Mouse (Mus musculus) midbrain, postnatal 0 days (tissue): ENCODE data around the gene Actr1a. TPM values are rescaled to one million over a fixed set of nuclear protein-coding genes. Genes with fewer than 3 reads are reported as not detected.

Source experiments
- ATAC-seq: fragments of 200-750 bp; cut with Nextera tagmentation; 2 replicates; pipeline ENCODE4 v1.8.0; 2017; ENCODE audit warnings: moderate number of reproducible peaks, mild to moderate bottlenecking, moderate TSS enrichment, moderate library complexity; ENCODE audit not compliant: low FRiP score
- DNase-seq: peaks from one replicate; pipeline ENCODE4 v3.0.0-alpha.2; 2015; ENCODE audit warnings: low spot score
- H3K27ac ChIP-seq: fragments of 300-500 bp; sonication (generic); 2 replicates; pipeline ENCODE4 v1.5.1; 2014; ENCODE audit warnings: low read depth, mild to moderate bottlenecking, low read length, mixed read lengths
- H3K27me3 ChIP-seq: fragments of 300-500 bp; sonication (generic); 2 replicates; pipeline ENCODE4 v1.6.1; 2014; ENCODE audit warnings: low read length, control low read depth, mixed read lengths; ENCODE audit not compliant: insufficient read depth
- H3K36me3 ChIP-seq: fragments of 300-500 bp; sonication (generic); 2 replicates; pipeline ENCODE4 v1.6.1; 2014; ENCODE audit warnings: low read length, control low read depth, mixed read lengths; ENCODE audit not compliant: insufficient read depth
- H3K4me1 ChIP-seq: fragments of 300-500 bp; sonication (generic); 2 replicates; pipeline ENCODE4 v1.6.1; 2014; ENCODE audit warnings: mild to moderate bottlenecking, control low read depth, antibody characterized with exemption, low read length, mixed read lengths; ENCODE audit not compliant: insufficient read depth
- H3K4me2 ChIP-seq: fragments of 300-500 bp; sonication (generic); 2 replicates; pipeline ENCODE4 v1.6.1; 2014; ENCODE audit warnings: low read depth, mild to moderate bottlenecking, low read length, mixed read lengths; ENCODE audit not compliant: poor library complexity, severe bottlenecking
- H3K4me3 ChIP-seq: fragments of 300-500 bp; sonication (generic); 2 replicates; pipeline ENCODE4 v1.5.1; 2014; ENCODE audit warnings: low read depth, mild to moderate bottlenecking, low read length, moderate library complexity
- H3K9ac ChIP-seq: fragments of 300-500 bp; sonication (generic); replicated peaks from 2 replicates; pipeline ENCODE4 v1.6.1; 2014; ENCODE audit warnings: mild to moderate bottlenecking, low read length, moderate library complexity, mixed read lengths; ENCODE audit not compliant: poor library complexity, severe bottlenecking
- H3K9me3 ChIP-seq: fragments of 300-500 bp; sonication (generic); 2 replicates; pipeline ENCODE4 v1.6.1; 2016; ENCODE audit warnings: low read length, control low read depth
- CTCF ChIP-seq: IDR thresholded peaks from 2 replicates; pipeline ENCODE4 v1.5.1; 2016; ENCODE audit warnings: antibody characterized with exemption, mild to moderate bottlenecking
- WGBS: fragments of 180-500 bp; shearing (Covaris S2); extraction: QIAGEN DNeasy Blood & Tissue Kit; methylation state at CpG from one replicate; pipeline ENCODE4 v1.1.7; 2014; 5-methylcytosine and 5-hydroxymethylcytosine counted together
- polyA plus RNA-seq: library from polyadenylated mRNA; unstranded; fragments of >200 nt; fragmentation: Nextera tagmentation; extraction: Ambion mirVana; gene quantifications from 2 replicates; pipeline ENCODE4 v1.2.1, GENCODE M21; 2015
- total RNA-seq: library from RNA; depleted of rRNA; stranded (reverse); fragments of >200 nt; gene quantifications from 2 replicates; pipeline ENCODE4 v1.2.3, GENCODE M21; 2014; rRNA removed

Gene Actr1a
- total RNA-seq (356 and 359 TPM in 2 replicates), polyA plus RNA-seq (327 and 343 TPM in 2 replicates)

- Histone ChIP-seq H3K4me2 (peak within 1 kb of the TSS; percentile 89), H3K36me3 (no peaks in the 10 kb centered on the region), H3K27ac (peak within 1 kb of the TSS; percentile 96), H3K27me3 (no peaks in the 10 kb centered on the region), H3K4me1 (peaks cover 18% of the 10 kb centered on the region), H3K9me3 (no peaks in the 10 kb centered on the region), H3K4me3 (peak within 1 kb of the TSS; percentile 89), H3K9ac (peak within 1 kb of the TSS; percentile 96)
- DNase-seq (peak; percentile 100), ATAC-seq (peak; percentile 95)
- WGBS = under 1% methylated on average over 51 of the region's 51 CpGs
- TF ChIP-seq CTCF = no peak
Measured at GRCm38 (mm10) chr19:46395109-46396009, at the start of gene Actr1a. Gene Actr1a, minus strand, starts transcription at chr19:46395748.

- no peak overlapping the region for H3K9ac ChIP-seq
- DNase-seq = peak; percentile 93
- no peaks in the 10 kb centered on the region for H3K27me3 ChIP-seq
- ATAC-seq = peak; percentile 60; the same call in 1 of the 2 replicates
- no peak overlapping the region for H3K27ac ChIP-seq
- no peaks in the 10 kb centered on the region for H3K36me3 ChIP-seq
- TF ChIP-seq CTCF = peak; percentile 90
- WGBS = 4% methylated on average over 6 of the region's 6 CpGs
- no peak overlapping the region for H3K4me3 ChIP-seq
- no peaks in the 10 kb centered on the region for H3K4me1 ChIP-seq
- no peaks in the 10 kb centered on the region for H3K9me3 ChIP-seq
- no peak overlapping the region for H3K4me2 ChIP-seq
Measured at GRCm38 (mm10) chr19:46444209-46444608, 48.7 kb upstream of the Actr1a start.

- no peak for TF ChIP-seq CTCF
- no peak overlapping the region for H3K4me2 ChIP-seq
- DNase-seq (no peak), ATAC-seq (no peak)
- H3K27me3 ChIP-seq = no peaks in the 10 kb centered on the region
- no peaks in the 10 kb centered on the region for H3K4me1 ChIP-seq
- no peak overlapping the region for H3K9ac ChIP-seq
- H3K4me3 ChIP-seq = no peak overlapping the region
- no peaks in the 10 kb centered on the region for H3K9me3 ChIP-seq
- 18% methylated on average over 6 of the region's 6 CpGs for WGBS
- H3K27ac ChIP-seq = no peak overlapping the region
- H3K36me3 ChIP-seq = no peaks in the 10 kb centered on the region
Measured at GRCm38 (mm10) chr19:46443509-46443908, 48.0 kb upstream of the Actr1a start.

- ATAC-seq (no peak), DNase-seq (no peak)
- 6% methylated on average over 7 of the region's 7 CpGs for WGBS
- Histone ChIP-seq H3K4me2 (no peak overlapping the region), H3K4me1 (peaks cover 5% of the 10 kb centered on the region; the same call in 1 of the 2 replicates), H3K36me3 (no peaks in the 10 kb centered on the region), H3K27ac (no peak overlapping the region), H3K4me3 (no peak overlapping the region), H3K9ac (0 out of 2 replicates have a peak overlapping the region, but pooled peaks have one; percentile 24), H3K27me3 (no peaks in the 10 kb centered on the region), H3K9me3 (no peaks in the 10 kb centered on the region)
- peak; percentile 69 for TF ChIP-seq CTCF
Measured at GRCm38 (mm10) chr19:46435492-46435891, 39.9 kb upstream of the Actr1a start.

- ATAC-seq (no peak), DNase-seq (peak; percentile 69)
- 0 out of 2 replicates have a peak overlapping the region, but pooled peaks have one; percentile 24 for H3K9ac ChIP-seq
- no peak for TF ChIP-seq CTCF
- H3K4me3 ChIP-seq = no peak overlapping the region
- no peaks in the 10 kb centered on the region for H3K27me3 ChIP-seq
- peaks cover 5% of the 10 kb centered on the region; the same call in 1 of the 2 replicates for H3K4me1 ChIP-seq
- no peak overlapping the region for H3K4me2 ChIP-seq
- 0 out of 2 replicates have a peak overlapping the region, but pooled peaks have one; percentile 32 for H3K27ac ChIP-seq
- 42% methylated on average over 9 of the region's 9 CpGs for WGBS
- H3K36me3 ChIP-seq = no peaks in the 10 kb centered on the region
- no peaks in the 10 kb centered on the region for H3K9me3 ChIP-seq
Measured at GRCm38 (mm10) chr19:46434591-46434990, 39.0 kb upstream of the Actr1a start.

GRCm38 (mm10) chr19:46434148-46434547 lies 38.6 kb upstream of the Actr1a start:
- no peak for DNase-seq
- 61% methylated on average over 9 of the region's 9 CpGs for WGBS
- Histone ChIP-seq H3K9me3 (no peaks in the 10 kb centered on the region), H3K36me3 (no peaks in the 10 kb centered on the region), H3K4me3 (no peak overlapping the region), H3K9ac (no peak overlapping the region), H3K27ac (0 out of 2 replicates have a peak overlapping the region, but pooled peaks have one; percentile 32), H3K4me1 (peaks cover 5% of the 10 kb centered on the region; the same call in 1 of the 2 replicates), H3K27me3 (no peaks in the 10 kb centered on the region), H3K4me2 (no peak overlapping the region)
- no peak for ATAC-seq
- TF ChIP-seq CTCF = no peak
